Mouse (Mus musculus): ENCODE data around the gene Snap47.

Snap47 gene

GRCm38 (mm10) chr11:59366633-59367032 lies 84.4 kb downstream of the Snap47 start:
- peak; percentile 37 for DNase-seq

GRCm38 (mm10) chr11:59366031-59366430 lies 85.0 kb downstream of the Snap47 start:
- DNase-seq = no peak

GRCm38 (mm10) chr11:59364417-59364816 lies 86.6 kb downstream of the Snap47 start:
- no peak for DNase-seq

GRCm38 (mm10) chr11:59364007-59364406 lies 87.0 kb downstream of the Snap47 start:
- DNase-seq = no peak

GRCm38 (mm10) chr11:59361291-59361690 lies 89.7 kb downstream of the Snap47 start:
- no peak for DNase-seq
